Mouse (Mus musculus) layer of hippocampus, adult 8-10 months (tissue): ENCODE measurements around the gene Cabp4. TPM values are rescaled to one million over a fixed set of nuclear protein-coding genes. Genes with fewer than 3 reads are reported as not detected.
A peak's percentile ranks its signal among the peaks of the same experiment; 100 is the strongest.

Source experiments
- DNase-seq, 2 experiments: peaks; one replicate each; pipeline ENCODE4 v3.0.0; 2022; ENCODE audit warnings: low spot score in 2 of 2
- total RNA-seq, 4 experiments: library from RNA; stranded (reverse); gene quantifications; 2 replicates each; pipeline ENCODE4 v1.2.4; 2022

Gene Cabp4
- under 1 TPM in 1 of 4 experiments, not detected in 3; 0.68 TPM for total RNA-seq

- DNase-seq = no peak
Observed at GRCm38 (mm10) chr19:4143759-4144268, at the start of gene Cabp4. TSS of gene Cabp4 (minus strand) at chr19:4144033.

GRCm38 (mm10) chr19:4193129-4193528 lies 49.3 kb upstream of the Cabp4 start:
- no peak for DNase-seq

GRCm38 (mm10) chr19:4192251-4192985 lies 48.6 kb upstream of the Cabp4 start:
- DNase-seq = no peak

- DNase-seq = peak; percentile 75 to 87
Observed at GRCm38 (mm10) chr19:4191528-4192250, 47.9 kb upstream of the Cabp4 start, which contains the start of gene Ppp1ca. TSS of gene Ppp1ca (plus strand) at chr19:4192065.

GRCm38 (mm10) chr19:4190831-4191334 lies 47.0 kb upstream of the Cabp4 start, which contains the start of gene Tbc1d10c:
TSS of gene Tbc1d10c (minus strand) at chr19:4191284.
- DNase-seq = no peak

- DNase-seq = no peak
Observed at GRCm38 (mm10) chr19:4189051-4189620, 45.3 kb upstream of the Cabp4 start.

GRCm38 (mm10) chr19:4187303-4187702 lies 43.5 kb upstream of the Cabp4 start:
- DNase-seq = no peak

GRCm38 (mm10) chr19:4184976-4185975 lies 41.4 kb upstream of the Cabp4 start:
- DNase-seq = no peak

GRCm38 (mm10) chr19:4183689-4184088 lies 39.9 kb upstream of the Cabp4 start:
- no peak for DNase-seq

GRCm38 (mm10) chr19:4181892-4182291 lies 38.1 kb upstream of the Cabp4 start:
- peak; percentile 72 for DNase-seq

- DNase-seq = no peak
Observed at GRCm38 (mm10) chr19:4180411-4180810, 36.6 kb upstream of the Cabp4 start.

GRCm38 (mm10) chr19:4175368-4175947 lies 31.6 kb upstream of the Cabp4 start, which contains the start of gene Carns1:
TSS of gene Carns1 (minus strand) at chr19:4175479.
- DNase-seq = no peak

- no peak for DNase-seq
Observed at GRCm38 (mm10) chr19:4172925-4173324, 29.1 kb upstream of the Cabp4 start.

- no peak for DNase-seq
Observed at GRCm38 (mm10) chr19:4171393-4172290, 27.8 kb upstream of the Cabp4 start.

GRCm38 (mm10) chr19:4170723-4171392 lies 27.0 kb upstream of the Cabp4 start:
- no peak for DNase-seq

- peak in 1 of 2 experiments; percentile 50 for DNase-seq
Observed at GRCm38 (mm10) chr19:4169810-4170209, 26.0 kb upstream of the Cabp4 start.

- peak; percentile 99 for DNase-seq
Observed at GRCm38 (mm10) chr19:4169378-4169784, 25.5 kb upstream of the Cabp4 start.

- no peak for DNase-seq
Observed at GRCm38 (mm10) chr19:4166678-4167476, 23.0 kb upstream of the Cabp4 start.
